Mouse (Mus musculus) lung, adult 2 months (tissue): Measurements from ENCODE around the gene Pcca.

Experiments used
- CTCF ChIP-seq: fragments of 200-500 bp; IDR thresholded peaks from 2 replicates; pipeline ENCODE4 v1.5.1; 2011; ENCODE audit warnings: mild to moderate bottlenecking, low read length, control low read depth; ENCODE audit not compliant: insufficient read depth
- POLR2A ChIP-seq: fragments of 200-500 bp; IDR thresholded peaks from 2 replicates; pipeline ENCODE4 v1.6.1; 2011; ENCODE audit warnings: low read depth, mild to moderate bottlenecking, control low read depth, low read length, borderline replicate concordance; ENCODE audit errors: extremely low read depth

DNA sequence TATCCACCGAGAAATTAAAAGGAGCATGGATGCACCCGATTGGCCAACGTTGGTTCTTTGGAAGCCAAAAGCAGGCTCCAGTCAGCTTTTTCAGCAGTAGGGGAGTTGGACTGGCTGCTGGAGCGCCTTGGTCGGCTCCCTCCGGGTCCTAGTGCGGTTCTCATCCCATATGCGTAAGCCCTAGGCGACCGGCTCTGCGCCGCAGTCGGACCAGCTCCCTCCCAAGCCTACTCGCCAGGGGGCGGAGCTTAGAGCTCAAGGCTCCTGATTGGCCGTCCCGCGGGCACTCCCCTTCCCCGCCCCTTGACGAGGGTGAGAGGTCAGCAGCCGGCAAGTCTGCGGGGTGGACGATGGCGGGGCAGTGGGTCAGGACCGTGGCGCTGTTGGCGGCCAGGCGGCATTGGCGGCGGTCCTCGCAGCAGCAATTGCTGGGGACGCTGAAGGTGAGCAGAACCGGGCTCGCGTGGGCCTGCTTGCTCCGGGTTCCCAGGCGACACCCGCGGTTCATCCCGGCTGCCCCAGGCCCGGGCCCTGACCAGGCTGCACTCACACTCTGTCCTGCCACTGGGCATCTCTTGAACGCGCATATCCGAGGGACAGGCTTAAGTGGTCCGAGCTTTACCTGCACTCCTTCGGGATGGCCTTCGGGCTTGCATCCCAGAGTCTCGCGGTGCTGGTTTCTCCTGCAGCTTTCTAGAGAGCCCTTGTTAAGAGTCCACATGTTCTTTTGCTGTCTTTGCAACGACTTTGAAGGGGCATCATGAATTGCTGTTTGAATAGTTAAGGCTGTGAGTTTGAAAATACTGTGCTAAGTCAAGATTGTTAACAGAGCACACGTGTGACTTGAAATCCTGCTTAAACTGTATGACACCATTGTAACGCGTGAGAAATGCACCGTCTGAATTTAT lies at the start of gene Pcca:
- TF ChIP-seq POLR2A (peak; percentile 49; the same call in 1 of the 2 replicates), CTCF (no peak)
